Mouse (Mus musculus): ENCODE measurements around the gene Sorl1.
"Not testable (repeated sequence)": the region's sequence is repeated elsewhere in the genome, so short reads cannot be mapped to it uniquely, and the experiment has no call there.

Gene Sorl1

GRCm38 (mm10) chr9:42094028-42094551, 30.0 kb downstream of the Sorl1 start:
- no peak for DNase-seq (ENCODE audit: low spot score in 2 of 2)

GRCm38 (mm10) chr9:42092749-42093148, 31.3 kb downstream of the Sorl1 start:
- DNase-seq (ENCODE audit: low spot score in 2 of 2): no peak

- DNase-seq (ENCODE audit: low spot score in 2 of 2): no peak
Observed at GRCm38 (mm10) chr9:42091561-42091960, 32.5 kb downstream of the Sorl1 start.

- DNase-seq (ENCODE audit: low spot score in 2 of 2): no peak
Observed at GRCm38 (mm10) chr9:42087921-42088320, 36.2 kb downstream of the Sorl1 start.

GRCm38 (mm10) chr9:42085970-42086369, 38.1 kb downstream of the Sorl1 start:
- DNase-seq (ENCODE audit: low spot score in 2 of 2): no peak

GRCm38 (mm10) chr9:42083661-42084067, 40.4 kb downstream of the Sorl1 start:
- no peak for DNase-seq (ENCODE audit: low spot score in 2 of 2)

- no peak for DNase-seq (ENCODE audit: low spot score in 2 of 2)
Observed at GRCm38 (mm10) chr9:42081681-42082530, 42.2 kb downstream of the Sorl1 start.

GRCm38 (mm10) chr9:42080671-42081070, 43.4 kb downstream of the Sorl1 start:
- no peak for DNase-seq (ENCODE audit: low spot score in 2 of 2)

GRCm38 (mm10) chr9:42077112-42077845, 46.8 kb downstream of the Sorl1 start:
- DNase-seq (ENCODE audit: low spot score in 2 of 2): no peak

GRCm38 (mm10) chr9:42076256-42076849, 47.7 kb downstream of the Sorl1 start:
- no peak for DNase-seq (ENCODE audit: low spot score in 2 of 2)

- DNase-seq (ENCODE audit: low spot score in 2 of 2): no peak
Observed at GRCm38 (mm10) chr9:42075241-42075640, 48.9 kb downstream of the Sorl1 start.

GRCm38 (mm10) chr9:42072010-42072409, 52.1 kb downstream of the Sorl1 start:
- no peak for DNase-seq (ENCODE audit: low spot score in 2 of 2)

- no peak for DNase-seq (ENCODE audit: low spot score in 2 of 2)
Observed at GRCm38 (mm10) chr9:42070856-42071255, 53.2 kb downstream of the Sorl1 start.

GRCm38 (mm10) chr9:42069471-42069870, 54.6 kb downstream of the Sorl1 start:
- DNase-seq (ENCODE audit: low spot score in 2 of 2): no peak

- no peak for DNase-seq (ENCODE audit: low spot score in 2 of 2)
Observed at GRCm38 (mm10) chr9:42067950-42068349, 56.1 kb downstream of the Sorl1 start.

GRCm38 (mm10) chr9:42065756-42066155, 58.3 kb downstream of the Sorl1 start:
- no peak for DNase-seq (ENCODE audit: low spot score in 2 of 2)

- DNase-seq (ENCODE audit: low spot score in 2 of 2): no peak
Observed at GRCm38 (mm10) chr9:42063391-42063790, 60.7 kb downstream of the Sorl1 start.

GRCm38 (mm10) chr9:42062269-42062668, 61.8 kb downstream of the Sorl1 start:
- DNase-seq (ENCODE audit: low spot score in 2 of 2): no peak

- DNase-seq (ENCODE audit: low spot score in 2 of 2): not testable (repeated sequence)
Observed at GRCm38 (mm10) chr9:42059006-42059405, 65.1 kb downstream of the Sorl1 start.

GRCm38 (mm10) chr9:42056591-42056990, 67.5 kb downstream of the Sorl1 start:
- DNase-seq (ENCODE audit: low spot score in 2 of 2): no peak

- DNase-seq (ENCODE audit: low spot score in 2 of 2): no peak
Observed at GRCm38 (mm10) chr9:42055378-42055777, 68.7 kb downstream of the Sorl1 start.

All from urinary bladder, postnatal 4 days (tissue).